Mouse (Mus musculus) kidney, postnatal 25 days (tissue): ENCODE results near the gene Ola1.

ENCODE experiments used
- DNase-seq, 2 experiments: peaks; one replicate each; pipeline ENCODE4 v3.0.0; 2021; ENCODE audit warnings: mixed read lengths in 2 of 2

Gene Ola1

DNA sequence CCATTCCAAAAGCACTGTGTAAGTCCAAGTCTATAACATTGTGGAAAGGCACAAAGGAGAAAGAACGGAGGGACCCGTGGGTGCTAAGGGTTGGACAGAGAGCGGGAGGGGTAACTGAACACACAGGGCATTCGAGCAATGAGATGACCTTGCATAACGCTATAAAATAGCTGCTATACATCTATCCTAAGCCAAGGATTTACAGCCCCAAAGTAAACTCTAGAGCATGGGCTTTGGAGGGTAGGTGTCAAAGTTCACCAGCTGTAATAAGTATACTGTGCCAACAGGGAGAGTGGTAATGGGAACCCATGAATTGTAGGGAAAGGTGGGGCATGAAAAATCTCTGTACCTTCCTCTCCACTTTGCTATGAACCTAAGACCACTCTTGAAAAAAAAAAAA, at the start of gene Ola1:
Ola1 (minus strand) TSS at position 12 of the 400 bp plus-strand sequence.
- DNase-seq = no peak

DNA sequence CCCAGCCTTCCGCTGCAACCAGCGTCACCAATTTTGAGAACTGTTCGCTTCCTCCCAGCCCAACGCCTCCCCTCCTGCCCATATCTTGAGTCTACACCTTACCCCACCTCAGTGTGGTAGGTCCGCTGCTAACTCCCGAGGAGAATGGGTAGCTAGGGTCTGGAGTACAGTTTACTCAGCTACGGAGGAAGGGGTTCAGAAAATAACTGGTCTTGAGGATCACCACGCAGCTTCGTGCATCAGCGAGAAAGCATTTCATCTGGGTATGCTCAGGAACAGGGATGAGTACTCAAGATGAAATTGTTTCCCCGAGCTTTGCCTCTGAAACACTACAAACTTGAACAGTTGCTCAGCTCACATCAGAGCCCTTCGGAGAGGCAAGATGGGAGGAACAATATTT, 49.6 kb upstream of the Ola1 start:
- DNase-seq = no peak

DNA sequence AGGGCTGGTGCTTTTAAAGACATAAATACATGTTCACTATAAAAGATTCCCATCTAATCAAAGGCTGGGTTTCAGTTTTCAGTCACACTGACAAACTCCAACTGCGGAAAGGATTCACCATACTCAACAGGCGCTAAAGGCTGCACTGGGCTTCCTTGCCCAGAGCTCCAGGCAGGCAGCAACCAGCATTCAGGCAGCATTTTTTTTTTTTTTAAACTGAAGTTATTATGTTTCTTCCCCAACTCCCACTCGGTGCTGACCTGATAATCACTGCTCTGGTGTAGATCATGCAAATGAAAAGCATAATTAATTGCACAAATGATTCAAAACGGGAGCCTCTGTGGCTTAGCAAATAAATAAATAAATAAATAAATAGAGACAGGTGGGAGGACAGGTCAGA, 49.1 kb upstream of the Ola1 start:
- DNase-seq = no peak

DNA sequence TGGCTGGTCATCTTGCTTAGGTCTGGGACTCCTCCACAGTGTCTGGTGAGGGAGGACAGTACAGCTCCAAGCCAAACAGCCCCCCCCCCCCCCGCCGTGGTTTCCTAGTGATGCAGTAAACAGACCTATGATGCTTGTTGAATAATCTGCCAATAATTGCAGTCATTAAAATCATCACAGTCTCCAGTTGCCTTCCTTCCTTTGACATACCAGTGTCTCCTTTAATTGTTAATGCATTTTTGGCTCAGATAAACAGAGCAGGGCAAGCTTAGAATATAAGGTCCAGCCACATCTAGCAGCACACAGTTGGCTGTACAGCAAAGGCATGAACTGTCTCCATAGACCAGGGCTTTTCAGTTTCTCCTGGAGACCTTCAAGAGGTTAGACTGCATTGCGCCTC, 48.5 kb upstream of the Ola1 start:
- no peak for DNase-seq

DNA sequence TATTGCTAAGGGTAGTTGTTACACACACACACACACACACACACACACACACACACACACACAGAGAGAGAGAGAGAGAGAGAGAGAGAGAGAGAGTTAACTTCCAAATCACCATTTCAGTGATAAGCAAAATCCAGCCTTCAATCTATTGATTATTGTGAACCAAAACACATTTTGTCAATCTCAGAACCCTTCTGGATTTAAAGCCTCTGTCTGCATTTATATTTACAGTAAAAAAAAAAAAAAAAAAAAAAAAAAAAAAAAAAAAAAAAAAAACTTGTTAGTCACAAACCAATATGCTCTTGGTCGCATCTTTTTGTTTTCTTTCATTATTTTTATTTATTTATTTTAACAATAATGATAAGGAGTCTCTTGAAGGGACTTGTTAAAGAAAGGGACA, 47.9 kb upstream of the Ola1 start:
- DNase-seq = no peak

DNA sequence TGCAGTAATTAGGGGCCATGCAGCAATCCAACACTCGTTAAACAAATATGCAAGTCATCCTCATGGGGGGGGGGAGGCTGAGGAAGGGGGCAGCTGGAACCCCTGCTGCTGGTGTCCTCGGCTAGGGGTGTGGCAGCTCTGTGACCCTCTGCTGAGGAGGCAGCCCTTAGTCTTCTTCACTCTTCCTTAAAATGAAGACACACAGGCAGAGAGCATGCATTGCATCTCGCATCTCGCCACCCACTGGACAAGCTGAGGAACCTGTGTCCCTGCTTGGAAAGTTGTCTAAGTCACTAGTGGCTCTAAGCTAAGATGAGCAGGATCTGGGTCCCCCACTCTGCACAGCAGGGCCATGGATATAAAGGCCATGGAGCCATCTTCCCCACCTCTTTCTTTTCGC, 47.3 kb upstream of the Ola1 start:
- DNase-seq = no peak

DNA sequence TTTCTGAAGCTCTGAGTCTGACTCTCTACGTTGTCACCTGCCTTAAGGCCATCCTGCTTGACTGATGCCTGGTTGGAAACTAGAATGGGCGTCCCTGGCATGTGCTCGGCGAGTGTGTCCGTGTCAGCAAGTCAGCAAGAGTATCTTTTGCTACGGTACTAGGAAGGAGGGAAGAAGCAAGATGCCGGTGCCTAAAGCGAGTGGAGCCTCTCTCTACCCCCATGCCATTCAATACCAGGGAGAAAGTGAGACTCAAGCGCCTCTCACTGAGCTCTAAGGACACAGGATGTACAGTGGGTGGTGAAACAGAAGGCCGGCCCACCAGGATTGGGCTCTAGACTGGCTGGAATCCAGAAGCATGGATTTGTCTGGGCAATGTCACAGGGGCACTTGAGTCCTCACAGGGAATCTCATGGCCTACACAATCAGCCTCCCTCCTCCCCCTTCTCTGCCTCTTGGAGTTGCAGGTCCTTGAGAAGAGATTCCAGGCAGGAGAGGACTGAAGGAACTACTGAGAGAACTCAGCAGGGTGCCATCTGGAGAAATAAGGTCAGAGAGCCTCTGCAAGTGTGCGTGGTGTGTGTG, 46.0 kb upstream of the Ola1 start:
- DNase-seq = no peak

DNA sequence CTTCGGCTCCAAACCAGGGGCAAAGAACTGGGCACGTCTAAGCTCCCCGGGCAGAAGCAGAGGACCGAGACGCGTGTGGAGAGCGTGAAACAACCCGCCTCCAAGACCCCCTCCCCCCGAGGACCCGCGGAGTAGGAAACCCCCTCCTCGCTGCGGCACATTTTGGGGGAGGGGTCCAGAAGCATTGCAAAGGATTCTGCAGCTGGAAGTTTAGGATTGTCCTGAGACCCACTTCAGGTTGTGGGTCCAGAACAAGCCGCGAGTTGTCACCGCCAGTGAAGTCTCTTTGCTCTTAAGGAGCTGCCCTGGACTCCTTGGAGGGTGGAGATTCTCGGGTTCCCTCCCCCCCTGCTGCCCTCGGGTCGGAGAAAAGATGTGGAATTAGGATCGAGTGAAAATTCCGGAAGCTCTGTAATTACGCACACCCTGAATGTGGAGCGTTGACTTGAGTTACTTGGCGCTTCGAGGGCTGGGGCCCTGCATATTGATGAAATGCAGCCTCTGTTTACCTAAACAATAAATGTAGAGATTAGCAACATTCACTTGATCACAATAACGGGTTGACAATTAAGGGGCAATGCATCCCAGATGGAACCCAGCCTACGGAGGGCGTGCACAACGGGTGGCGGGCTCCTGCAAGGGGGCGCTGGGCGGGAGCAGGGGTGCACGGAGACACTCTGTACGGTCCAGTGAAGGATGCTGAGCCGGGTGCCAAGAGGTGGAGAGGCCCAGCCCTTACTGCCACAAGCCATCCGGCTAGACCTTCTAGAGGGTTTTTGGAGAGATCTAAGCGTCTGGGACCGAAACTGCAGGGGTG, 45.3 kb upstream of the Ola1 start:
- DNase-seq = no peak

DNA sequence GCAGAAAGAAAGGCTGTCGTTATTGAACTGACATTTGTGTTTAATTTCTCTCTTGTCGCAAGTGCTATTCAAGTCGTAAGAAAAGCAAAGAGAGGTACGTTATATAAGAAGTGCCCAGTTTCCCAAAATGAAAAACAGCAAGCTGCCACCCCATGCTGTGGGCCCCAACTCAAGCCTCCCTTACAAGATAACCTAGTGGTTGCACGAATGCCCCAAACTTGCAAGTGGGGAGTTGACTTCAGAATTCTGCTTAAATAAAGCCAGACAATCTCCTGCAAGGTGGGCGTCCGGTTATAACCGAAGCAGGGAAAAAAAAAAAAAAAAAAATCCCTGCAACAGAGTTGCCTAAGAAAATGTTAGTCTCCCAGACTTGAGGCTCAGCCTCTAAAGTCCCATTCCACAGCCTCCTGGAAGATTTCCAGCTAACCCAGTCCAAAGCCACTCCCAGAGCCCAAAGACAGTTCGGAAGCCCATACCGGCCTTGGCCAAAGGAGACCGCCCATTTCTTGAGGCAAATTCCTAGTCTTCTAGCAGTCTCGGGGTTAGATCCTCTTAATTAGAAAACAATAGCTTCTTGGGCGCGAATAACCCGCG, 44.5 kb upstream of the Ola1 start:
- no peak for DNase-seq

DNA sequence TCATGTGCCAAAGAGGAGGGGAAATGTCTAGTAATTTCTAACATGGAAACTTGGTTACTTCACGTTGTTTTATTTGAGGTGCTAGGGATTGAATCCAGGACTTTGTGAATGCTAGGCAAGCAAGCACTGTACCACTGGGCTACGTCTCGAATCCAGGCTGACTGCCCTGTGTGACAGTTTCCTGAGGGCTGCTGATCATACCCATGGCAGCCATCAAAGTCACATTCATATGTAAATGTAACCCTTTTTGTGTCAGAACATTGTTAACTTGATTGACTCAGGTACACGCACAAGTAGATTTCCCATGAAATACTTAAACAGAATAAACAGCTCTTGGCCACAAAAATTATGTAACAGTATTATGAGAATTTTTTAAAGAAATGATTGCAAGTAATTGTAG, 30.0 kb upstream of the Ola1 start:
- DNase-seq = no peak

DNA sequence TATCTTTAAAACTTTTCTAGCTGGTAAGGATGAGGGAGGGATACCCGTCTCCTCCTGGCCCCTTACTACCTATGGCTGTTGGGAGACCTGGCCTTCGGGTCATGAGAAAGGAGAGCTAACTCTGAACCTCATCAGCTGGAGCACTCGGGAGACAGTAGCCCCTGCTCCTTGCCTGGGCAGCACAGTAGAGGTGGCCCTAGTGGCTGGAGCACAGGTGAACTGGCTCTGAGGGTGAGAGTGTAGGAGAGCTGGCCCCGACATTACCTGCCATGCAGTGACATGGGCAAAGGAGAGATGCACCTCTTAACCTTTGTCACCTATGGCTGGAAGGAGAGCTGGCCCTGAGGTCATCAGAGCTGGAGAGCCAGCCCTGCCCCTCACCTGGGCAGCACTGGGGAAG, 22.6 kb upstream of the Ola1 start:
- DNase-seq = no peak

DNA sequence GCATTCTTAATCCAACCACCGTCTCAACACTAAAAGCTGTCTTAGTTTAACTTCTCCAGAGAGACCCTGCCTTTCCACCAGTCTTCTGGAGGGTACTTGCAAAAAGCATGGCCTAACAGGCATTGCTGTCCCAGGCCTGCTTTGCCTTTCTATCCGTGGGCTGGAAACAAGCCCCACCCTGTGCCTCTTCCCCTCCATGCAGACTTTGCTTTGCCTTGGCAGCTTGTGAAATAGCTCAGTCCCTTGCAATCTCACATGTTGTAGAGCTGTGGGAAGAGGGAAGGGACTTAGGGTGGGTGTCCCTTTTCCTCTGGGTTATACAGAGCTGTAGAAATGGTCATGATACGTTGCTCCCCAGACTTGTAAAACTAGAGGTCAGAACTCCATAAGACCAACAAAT, 12.4 kb upstream of the Ola1 start:
- DNase-seq = no peak

DNA sequence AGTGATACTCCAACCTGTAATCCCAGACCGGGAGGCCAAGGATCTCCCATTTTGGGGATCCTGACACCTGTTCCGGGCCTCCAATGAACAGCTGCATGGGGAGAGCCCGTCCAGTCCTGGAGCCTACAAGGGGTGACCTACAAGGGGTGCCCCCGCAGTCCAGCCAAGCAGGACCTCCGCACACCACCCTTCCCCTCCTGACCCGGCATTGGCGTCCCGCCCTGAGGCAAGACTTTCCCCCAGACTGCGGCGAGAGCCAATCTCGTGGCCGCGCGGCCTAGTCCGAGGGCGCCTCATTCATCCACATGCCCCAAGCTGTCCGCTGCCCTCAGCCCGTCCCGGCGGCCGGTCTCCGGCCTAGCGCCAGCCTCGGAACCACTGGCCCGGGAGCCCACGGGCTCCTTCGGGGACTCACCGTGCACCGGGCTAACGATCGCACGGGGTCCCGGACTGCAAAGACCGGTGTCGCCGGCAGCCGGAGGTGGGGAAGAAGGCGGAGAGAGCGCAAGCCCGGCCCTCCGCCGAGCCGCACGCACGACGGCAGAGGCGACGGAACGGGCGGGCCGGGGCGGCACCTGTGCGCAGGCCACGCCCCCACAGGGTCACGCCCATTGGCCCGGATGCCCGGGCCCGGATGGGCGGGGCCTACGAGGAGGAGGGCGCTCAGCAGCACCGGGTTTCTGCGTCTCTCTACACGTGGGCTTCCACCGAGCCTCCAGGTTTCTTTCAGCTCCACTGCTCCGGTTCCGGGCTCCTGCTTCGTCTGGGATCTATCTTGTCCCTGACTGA, 4.7 kb downstream of the Ola1 start:
- peak; percentile 93 to 96 for DNase-seq

DNA sequence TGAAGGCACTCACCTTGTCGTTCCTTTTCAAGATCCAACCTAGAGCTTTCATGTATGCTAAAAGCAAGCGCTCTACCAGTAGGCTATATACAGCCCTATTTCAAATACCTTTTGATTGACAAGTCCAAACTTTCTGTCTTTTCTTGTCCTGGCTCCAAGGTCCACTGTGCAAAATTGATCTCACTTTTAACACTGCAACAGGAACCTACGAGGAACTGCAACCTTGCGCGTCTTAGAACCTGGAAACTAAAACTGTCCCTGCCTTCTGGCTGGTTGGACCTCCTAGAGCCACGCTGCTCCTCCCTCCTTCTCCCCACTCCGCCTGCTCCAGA, 5.2 kb downstream of the Ola1 start:
- no peak for DNase-seq

DNA sequence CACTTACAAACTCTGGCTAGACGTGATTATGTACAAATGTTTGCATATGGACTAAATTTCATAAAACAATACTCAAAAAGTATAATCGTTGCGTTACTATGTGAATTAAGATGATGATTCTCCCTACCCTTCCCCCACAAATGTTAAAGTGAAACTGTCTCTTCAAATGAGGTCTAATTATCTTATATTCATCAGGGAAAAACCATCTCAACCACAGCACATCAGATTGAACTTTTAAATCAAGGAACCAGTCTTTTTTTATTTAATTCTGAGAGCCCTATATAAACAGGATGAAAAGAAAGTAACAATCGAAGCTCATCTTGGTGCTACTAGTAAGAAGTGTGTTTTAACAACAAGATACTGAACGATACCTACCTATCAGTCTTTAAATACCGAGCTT, 14.4 kb downstream of the Ola1 start:
- DNase-seq = no peak

DNA sequence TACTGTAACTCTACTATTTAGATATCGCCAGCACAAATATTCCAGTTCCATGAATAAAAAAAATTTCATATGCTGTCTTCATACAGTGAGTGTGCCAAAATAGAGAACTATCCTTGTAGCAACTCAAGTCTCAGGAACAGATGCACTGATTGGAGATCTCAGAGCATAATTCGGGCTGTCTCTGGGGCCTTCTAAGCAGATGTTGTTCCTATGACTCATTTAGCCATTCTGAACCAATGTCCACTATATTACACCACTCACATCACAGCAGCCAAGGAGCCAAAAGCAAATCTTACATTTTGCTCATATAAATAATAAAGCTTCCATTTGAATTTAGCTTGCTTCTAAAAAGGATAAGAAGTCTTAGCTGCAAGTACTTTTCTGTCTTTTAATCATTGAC, 30.2 kb downstream of the Ola1 start:
- no peak for DNase-seq

DNA sequence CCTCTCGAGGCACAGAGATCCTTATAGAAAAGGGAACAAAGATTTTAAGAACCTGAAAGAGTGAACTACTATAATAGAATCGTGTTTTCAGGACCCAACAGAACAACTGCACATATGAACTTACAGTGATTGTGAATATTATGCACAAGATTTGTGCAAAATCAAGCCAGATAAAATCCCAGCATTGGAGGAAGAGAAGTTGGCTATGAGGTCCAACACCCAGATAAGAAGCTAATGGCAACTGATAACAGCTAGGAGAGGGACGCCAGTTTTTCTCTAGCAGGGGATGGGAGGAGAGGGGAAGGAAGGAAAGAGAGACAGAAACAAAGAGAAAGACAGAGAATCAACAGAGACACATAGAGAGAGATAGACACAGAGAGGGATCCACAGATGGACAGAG, 33.5 kb downstream of the Ola1 start:
- DNase-seq = no peak

DNA sequence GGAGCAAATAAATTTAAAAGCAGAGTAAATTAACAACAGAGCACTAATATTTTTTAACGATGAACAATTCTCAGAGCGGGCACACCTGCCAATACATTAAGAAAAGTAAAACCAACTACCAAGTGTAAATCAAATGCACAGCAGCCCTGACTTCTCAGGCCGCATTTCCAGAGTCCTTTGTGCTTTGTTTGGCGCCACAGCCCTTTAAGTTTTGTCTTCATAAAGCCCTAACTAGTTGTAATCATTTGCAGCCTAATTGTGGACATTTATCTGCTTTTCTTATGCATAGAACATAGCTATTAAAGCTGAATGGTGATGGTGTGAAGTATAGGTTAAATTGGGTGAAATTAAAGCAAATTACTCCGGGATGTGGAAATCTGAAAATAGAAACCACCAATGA, 49.2 kb downstream of the Ola1 start:
- no peak for DNase-seq

DNA sequence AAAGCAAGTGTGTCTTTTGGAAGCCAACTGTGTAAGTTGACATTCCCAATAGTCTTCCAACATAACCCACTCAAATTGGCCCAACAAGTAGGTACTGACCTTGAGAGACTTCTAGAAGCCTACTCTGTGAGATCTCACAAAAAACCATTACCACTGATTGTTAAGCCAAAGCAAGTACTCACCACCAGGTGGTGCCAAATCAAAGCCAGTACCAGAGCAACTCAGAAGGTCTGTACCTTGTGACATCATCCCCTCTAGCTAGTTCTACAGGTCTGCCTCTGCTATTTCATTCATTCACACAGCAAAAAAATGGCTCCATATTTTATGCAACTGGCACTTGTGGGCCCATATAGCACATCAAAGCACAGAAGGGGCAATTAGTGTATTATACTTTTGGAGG, 51.6 kb downstream of the Ola1 start:
- DNase-seq = peak; percentile 65 to 79

DNA sequence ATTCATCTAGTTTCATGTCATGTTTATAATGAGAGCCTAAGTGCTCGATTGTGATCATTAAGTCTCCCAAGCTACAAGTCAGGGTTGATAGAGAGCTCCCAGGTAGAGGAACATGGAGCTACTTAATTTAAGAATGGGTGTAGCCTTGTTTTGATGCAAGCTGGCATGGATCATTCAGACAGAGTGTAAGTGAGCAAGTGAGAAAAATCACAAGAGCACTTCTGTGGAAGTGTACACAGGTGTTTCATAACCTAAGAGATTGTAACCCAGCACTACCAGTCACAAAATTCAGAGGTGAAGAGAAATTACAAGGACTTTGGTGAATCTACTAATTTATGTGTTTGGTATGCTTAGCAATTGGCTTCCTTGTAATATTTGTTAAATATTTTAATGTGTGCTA, 54.1 kb downstream of the Ola1 start:
- no peak for DNase-seq

DNA sequence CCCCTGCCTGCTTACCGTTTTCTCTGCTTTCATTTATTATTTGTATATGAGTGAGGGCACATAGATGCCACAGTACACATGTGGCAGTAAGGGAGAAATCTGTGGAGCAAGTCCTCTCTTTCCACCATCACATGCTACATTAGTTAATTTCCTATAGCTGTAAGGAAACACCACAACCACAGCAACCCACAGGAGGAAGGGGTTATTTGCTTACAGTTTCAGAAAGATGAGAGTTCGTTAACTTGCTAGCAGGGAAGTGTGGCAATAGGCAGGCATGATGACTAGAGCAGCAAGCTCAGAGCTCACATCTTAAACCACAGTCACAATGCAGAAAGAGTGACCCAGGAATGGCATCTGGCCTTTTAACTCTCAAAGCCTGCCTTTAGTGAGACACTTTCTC, 58.0 kb downstream of the Ola1 start:
- DNase-seq = no peak

DNA sequence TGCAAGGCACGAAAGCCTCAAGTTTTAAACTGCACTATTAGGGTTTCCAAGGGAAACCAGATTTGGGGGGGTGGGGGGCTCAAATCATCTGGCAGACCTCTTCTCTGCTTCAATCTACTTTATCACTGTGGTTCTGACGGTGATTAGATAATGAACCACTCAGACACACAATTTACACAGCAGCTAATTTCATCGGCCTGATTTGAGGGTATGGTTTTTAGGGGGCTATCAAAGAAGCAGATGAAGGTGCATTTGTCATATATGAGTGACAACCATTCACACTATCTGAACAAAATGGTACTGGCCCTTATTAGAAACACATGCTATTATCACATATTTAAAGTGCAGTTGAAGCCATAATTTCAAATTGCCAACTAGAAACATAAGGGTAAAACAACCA, 61.5 kb downstream of the Ola1 start:
- no peak for DNase-seq

DNA sequence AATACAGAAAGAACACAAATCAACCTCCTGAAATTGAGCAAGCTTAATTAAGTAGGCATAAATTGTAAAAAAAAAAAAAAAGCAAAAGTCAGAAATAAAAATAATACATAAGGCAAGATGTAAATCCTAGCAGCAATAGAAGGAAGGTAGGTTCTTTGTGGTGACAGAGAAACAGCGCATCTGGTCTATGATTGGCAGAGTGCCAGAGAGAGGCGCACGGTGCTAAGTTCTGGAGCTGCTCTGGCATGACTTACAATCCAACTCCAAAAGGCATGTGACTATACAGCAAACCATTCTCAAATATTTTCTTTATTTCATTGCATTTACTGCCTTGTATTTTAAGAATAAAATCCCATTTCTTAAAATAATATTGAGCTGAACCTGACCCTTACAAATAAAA, 68.2 kb downstream of the Ola1 start:
- DNase-seq = no peak

DNA sequence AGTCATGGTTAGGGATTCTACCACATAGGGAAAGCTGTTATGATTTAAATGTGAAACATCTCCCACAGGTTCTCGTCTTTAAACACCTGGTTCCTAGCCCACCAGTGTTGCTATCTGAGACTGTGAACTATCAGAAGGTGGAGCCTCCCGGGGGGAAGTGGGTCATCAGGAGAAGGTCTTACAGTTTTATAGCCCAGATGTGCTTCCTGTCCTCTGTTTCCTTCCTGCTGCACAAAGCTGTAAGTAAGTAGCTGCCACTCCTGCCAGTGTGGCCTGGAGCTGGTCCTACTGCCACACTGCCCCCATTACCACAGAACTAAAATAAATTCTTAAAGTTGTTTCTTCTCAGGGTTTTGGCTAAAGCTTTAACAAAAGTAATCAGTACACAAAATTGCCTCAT, 72.6 kb downstream of the Ola1 start:
- DNase-seq = no peak
